Mouse (Mus musculus): ENCODE data around the gene Cbs. TPM values are rescaled to one million over a fixed set of nuclear protein-coding genes. Genes with fewer than 3 reads are reported as not detected.

The Cbs gene
- polyA plus RNA-seq, 1 experiment, result not detected

GRCm38 (mm10) chr17:31580344-31580743 is 56.7 kb downstream of the Cbs start:
- 29% methylated on average over 3 of the region's 3 CpGs for WGBS
- Histone ChIP-seq H3K4me1 (ENCODE audit: control insufficient read depth, insufficient read depth, low read length) (peaks cover 20% of the 10 kb centered on the region), H3K4me3 (ENCODE audit: insufficient read depth, low read depth, low read length) (no peak overlapping the region), H3K27ac (ENCODE audit: insufficient read depth, low read depth, low read length) (no peak overlapping the region)
- TF ChIP-seq POLR2A (IDR thresholded peaks at IDR 0.05; ENCODE audit: insufficient read depth, low read depth, low read length) (no peak), CTCF (IDR thresholded peaks at IDR 0.05; ENCODE audit: insufficient read depth, low read depth, low read length) (no peak)

GRCm38 (mm10) chr17:31576394-31577175 is 60.5 kb downstream of the Cbs start:
- TF ChIP-seq CTCF (IDR thresholded peaks at IDR 0.05; ENCODE audit: insufficient read depth, low read depth, low read length) (no peak), POLR2A (IDR thresholded peaks at IDR 0.05; ENCODE audit: insufficient read depth, low read depth, low read length) (no peak)
- Histone ChIP-seq H3K4me1 (ENCODE audit: control insufficient read depth, insufficient read depth, low read length) (peaks cover 15% of the 10 kb centered on the region), H3K4me3 (ENCODE audit: insufficient read depth, low read depth, low read length) (no peak overlapping the region), H3K27ac (ENCODE audit: insufficient read depth, low read depth, low read length) (no peak overlapping the region)
- 53% methylated on average over 10 of the region's 10 CpGs for WGBS

DNA sequence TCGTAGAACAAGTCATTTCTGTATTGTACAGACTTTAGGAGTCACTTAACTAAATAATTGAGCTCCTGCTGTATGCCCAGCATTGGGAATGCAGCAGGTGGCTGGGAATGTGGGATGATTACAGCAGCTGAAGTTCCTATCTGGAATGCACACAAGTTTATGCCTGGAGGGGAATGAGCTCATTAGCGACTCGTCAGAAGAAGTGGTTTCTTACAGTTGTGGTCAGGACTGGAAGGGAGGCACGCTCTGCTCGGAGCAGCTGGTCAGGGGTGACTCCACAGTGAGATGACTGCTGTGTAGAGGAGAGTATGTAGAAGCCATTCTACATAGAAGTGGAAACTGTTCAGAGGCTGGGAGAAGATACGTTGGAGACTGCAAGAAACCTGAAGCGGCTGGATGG is 62.4 kb downstream of the Cbs start:
- WGBS, result 73% methylated on average over 7 of the region's 7 CpGs
- TF ChIP-seq POLR2A (IDR thresholded peaks at IDR 0.05; ENCODE audit: insufficient read depth, low read depth, low read length), result no peak
- no peak for TF ChIP-seq CTCF (IDR thresholded peaks at IDR 0.05; ENCODE audit: insufficient read depth, low read depth, low read length)
- no peak overlapping the region for H3K4me3 ChIP-seq (ENCODE audit: insufficient read depth, low read depth, low read length)
- H3K27ac ChIP-seq (ENCODE audit: insufficient read depth, low read depth, low read length), result no peak overlapping the region
- peaks cover 8% of the 10 kb centered on the region; the same call in 1 of the 2 replicates for H3K4me1 ChIP-seq (ENCODE audit: control insufficient read depth, insufficient read depth, low read length)

GRCm38 (mm10) chr17:31571689-31572088 is 65.3 kb downstream of the Cbs start:
- 72% methylated on average over 5 of the region's 5 CpGs for WGBS
- no peak overlapping the region for H3K27ac ChIP-seq (ENCODE audit: insufficient read depth, low read depth, low read length)
- no peak overlapping the region for H3K4me3 ChIP-seq (ENCODE audit: insufficient read depth, low read depth, low read length)
- no peak for TF ChIP-seq CTCF (IDR thresholded peaks at IDR 0.05; ENCODE audit: insufficient read depth, low read depth, low read length)
- no peak for TF ChIP-seq POLR2A (IDR thresholded peaks at IDR 0.05; ENCODE audit: insufficient read depth, low read depth, low read length)
- H3K4me1 ChIP-seq (ENCODE audit: control insufficient read depth, insufficient read depth, low read length), result peaks cover 14% of the 10 kb centered on the region

DNA sequence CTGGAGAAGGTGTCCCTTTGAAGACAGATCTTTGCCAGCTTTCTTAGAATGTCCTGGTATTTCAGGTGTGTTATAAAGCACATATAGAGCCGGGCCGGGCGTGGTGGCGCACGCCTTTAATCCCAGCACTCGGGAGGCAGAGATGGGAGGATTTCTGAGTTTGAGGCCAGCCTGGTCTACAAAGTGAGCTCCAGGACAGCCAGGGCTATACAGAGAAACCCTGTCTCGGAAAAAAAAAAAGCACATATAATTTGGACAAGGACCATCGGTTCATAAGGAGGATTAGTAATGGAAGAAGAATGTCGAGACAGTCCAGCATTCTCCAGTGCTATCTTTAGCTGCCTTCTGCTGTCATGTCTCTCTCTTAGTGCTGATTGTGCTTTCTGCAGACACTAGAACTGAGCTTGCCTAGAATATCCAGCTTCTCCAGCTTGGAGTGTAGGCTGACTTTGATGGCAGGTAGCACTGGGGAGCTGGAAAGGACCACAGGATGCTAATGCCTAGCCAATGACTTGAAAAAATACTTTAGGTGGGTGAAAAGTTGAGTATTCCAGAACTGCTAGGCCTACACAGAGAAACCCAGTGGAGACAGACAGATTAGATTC is 66.6 kb downstream of the Cbs start:
- TF ChIP-seq POLR2A (IDR thresholded peaks at IDR 0.05; ENCODE audit: insufficient read depth, low read depth, low read length), result no peak
- no peak for TF ChIP-seq CTCF (IDR thresholded peaks at IDR 0.05; ENCODE audit: insufficient read depth, low read depth, low read length)
- 76% methylated on average over 9 of the region's 9 CpGs for WGBS
- Histone ChIP-seq H3K27ac (ENCODE audit: insufficient read depth, low read depth, low read length) (no peak overlapping the region), H3K4me1 (ENCODE audit: control insufficient read depth, insufficient read depth, low read length) (peaks cover 15% of the 10 kb centered on the region), H3K4me3 (ENCODE audit: insufficient read depth, low read depth, low read length) (no peak overlapping the region)

GRCm38 (mm10) chr17:31569756-31570155 is 67.3 kb downstream of the Cbs start:
- Histone ChIP-seq H3K4me3 (ENCODE audit: insufficient read depth, low read depth, low read length) (no peak overlapping the region), H3K27ac (ENCODE audit: insufficient read depth, low read depth, low read length) (no peak overlapping the region), H3K4me1 (ENCODE audit: control insufficient read depth, insufficient read depth, low read length) (peaks cover 15% of the 10 kb centered on the region)
- 94% methylated on average over 1 of the region's 1 CpGs for WGBS
- TF ChIP-seq POLR2A (IDR thresholded peaks at IDR 0.05; ENCODE audit: insufficient read depth, low read depth, low read length), result no peak
- no peak for TF ChIP-seq CTCF (IDR thresholded peaks at IDR 0.05; ENCODE audit: insufficient read depth, low read depth, low read length)

GRCm38 (mm10) chr17:31566276-31566675 is 70.8 kb downstream of the Cbs start:
- peaks cover 21% of the 10 kb centered on the region for H3K4me1 ChIP-seq (ENCODE audit: control insufficient read depth, insufficient read depth, low read length)
- no peak overlapping the region for H3K27ac ChIP-seq (ENCODE audit: insufficient read depth, low read depth, low read length)
- TF ChIP-seq CTCF (IDR thresholded peaks at IDR 0.05; ENCODE audit: insufficient read depth, low read depth, low read length) (no peak), POLR2A (IDR thresholded peaks at IDR 0.05; ENCODE audit: insufficient read depth, low read depth, low read length) (no peak)
- H3K4me3 ChIP-seq (ENCODE audit: insufficient read depth, low read depth, low read length), result no peak overlapping the region
- WGBS, result 27% methylated on average over 6 of the region's 6 CpGs

DNA sequence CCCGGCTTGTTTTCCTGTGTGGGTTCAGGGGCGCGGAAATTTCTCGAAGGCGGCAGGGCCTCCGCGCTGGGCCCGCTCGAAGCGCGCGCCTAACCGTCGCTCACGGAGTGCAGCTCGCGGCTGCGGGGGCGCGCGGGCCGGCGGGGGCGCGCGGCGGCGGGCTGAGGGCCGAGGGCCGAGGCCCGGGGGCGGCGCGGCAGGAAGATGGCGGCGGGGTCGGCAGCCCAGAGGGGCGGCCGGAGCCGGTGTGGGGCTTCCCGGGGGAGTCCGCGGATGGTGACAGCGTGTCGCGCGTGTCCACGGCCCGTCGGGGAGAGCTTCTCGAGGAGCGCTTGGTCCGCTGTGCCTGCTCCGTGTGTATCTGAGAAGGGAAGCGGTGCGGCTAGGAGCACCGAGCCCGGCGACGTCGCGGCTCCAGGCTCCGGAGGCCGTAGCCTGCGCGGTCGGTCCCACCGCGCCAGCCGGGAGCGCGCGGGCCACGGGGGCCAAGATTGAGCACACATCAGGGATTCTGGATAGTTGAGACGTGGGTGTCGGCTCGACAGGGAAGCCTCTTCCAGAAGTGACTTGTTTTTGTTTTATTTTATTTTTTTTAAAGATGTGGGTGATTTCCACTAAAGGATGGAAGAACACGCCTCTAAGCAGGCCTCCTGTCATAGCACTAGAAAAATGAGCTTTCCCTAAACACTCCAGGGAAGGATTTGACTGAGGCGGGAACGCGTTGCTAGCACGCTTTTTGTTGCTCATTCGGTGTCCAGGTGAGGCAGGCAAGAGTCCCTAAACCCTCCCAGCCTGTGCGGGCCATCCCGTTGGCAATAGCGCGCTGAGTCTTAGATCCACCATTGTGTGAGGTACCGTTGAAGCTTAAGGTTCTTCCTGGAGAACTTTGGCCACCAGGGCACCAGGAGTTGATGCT is 71.6 kb downstream of the Cbs start:
- TF ChIP-seq POLR2A (IDR thresholded peaks at IDR 0.05; ENCODE audit: insufficient read depth, low read depth, low read length) (peak; percentile 22; the same call in 1 of the 2 replicates), CTCF (IDR thresholded peaks at IDR 0.05; ENCODE audit: insufficient read depth, low read depth, low read length) (no peak)
- under 1% methylated on average over 77 of the region's 88 CpGs for WGBS
- Histone ChIP-seq H3K4me3 (ENCODE audit: insufficient read depth, low read depth, low read length) (peak overlapping the region; percentile 99), H3K27ac (ENCODE audit: insufficient read depth, low read depth, low read length) (peak overlapping the region; percentile 92), H3K4me1 (ENCODE audit: control insufficient read depth, insufficient read depth, low read length) (peaks cover 21% of the 10 kb centered on the region)

Measured in olfactory bulb, adult 2 months (tissue).